Mouse (Mus musculus) forebrain, embryonic 13.5 days (tissue): ENCODE data around the gene Ttc7. TPM values are rescaled to one million over a fixed set of nuclear protein-coding genes. Genes with fewer than 3 reads are reported as not detected.

Source experiments
- ATAC-seq: fragments of 200-750 bp; cut with Nextera tagmentation; 2 replicates; pipeline ENCODE4 v1.8.0; 2017
- H3K27ac ChIP-seq: fragments of 300-500 bp; sonication (generic); 2 replicates; pipeline ENCODE4 v1.5.1; 2015; ENCODE audit warnings: inconsistent platforms, mild to moderate bottlenecking, moderate library complexity
- H3K27me3 ChIP-seq: fragments of 300-500 bp; sonication (generic); 2 replicates; pipeline ENCODE4 v1.6.1; 2015; ENCODE audit warnings: mild to moderate bottlenecking, inconsistent platforms
- H3K36me3 ChIP-seq: fragments of 300-500 bp; sonication (generic); 2 replicates; pipeline ENCODE4 v1.6.1; 2015; ENCODE audit warnings: mild to moderate bottlenecking, inconsistent platforms; ENCODE audit not compliant: poor library complexity, severe bottlenecking
- H3K4me1 ChIP-seq: fragments of 300-500 bp; sonication (generic); 2 replicates; pipeline ENCODE4 v1.6.1; 2015; ENCODE audit warnings: inconsistent platforms
- H3K4me2 ChIP-seq: fragments of 300-500 bp; sonication (generic); 2 replicates; pipeline ENCODE4 v1.6.1; 2015; ENCODE audit warnings: inconsistent platforms, mild to moderate bottlenecking, moderate library complexity
- H3K4me3 ChIP-seq: fragments of 300-500 bp; sonication (generic); 2 replicates; pipeline ENCODE4 v1.5.1; 2015; ENCODE audit warnings: mild to moderate bottlenecking, inconsistent platforms
- H3K9ac ChIP-seq: fragments of 300-500 bp; sonication (generic); 2 replicates; pipeline ENCODE4 v1.6.1; 2015; ENCODE audit warnings: mild to moderate bottlenecking, inconsistent platforms
- H3K9me3 ChIP-seq: fragments of 300-500 bp; sonication (generic); replicated peaks from 2 replicates; pipeline ENCODE4 v1.6.1; 2016; ENCODE audit warnings: inconsistent platforms
- WGBS: fragments of 180-500 bp; shearing (Covaris S2); methylation state at CpG from one replicate; pipeline ENCODE4 v1.1.7; 2015; 5-methylcytosine and 5-hydroxymethylcytosine counted together
- polyA plus RNA-seq: library from polyadenylated mRNA; unstranded; fragments of >200 nt; fragmentation: Nextera tagmentation; extraction: Ambion mirVana; gene quantifications from 2 replicates; pipeline ENCODE4 v1.2.1, GENCODE M21; 2015

Gene Ttc7
- polyA plus RNA-seq, 1 experiment from 2014 or later = 5.1 TPM

DNA sequence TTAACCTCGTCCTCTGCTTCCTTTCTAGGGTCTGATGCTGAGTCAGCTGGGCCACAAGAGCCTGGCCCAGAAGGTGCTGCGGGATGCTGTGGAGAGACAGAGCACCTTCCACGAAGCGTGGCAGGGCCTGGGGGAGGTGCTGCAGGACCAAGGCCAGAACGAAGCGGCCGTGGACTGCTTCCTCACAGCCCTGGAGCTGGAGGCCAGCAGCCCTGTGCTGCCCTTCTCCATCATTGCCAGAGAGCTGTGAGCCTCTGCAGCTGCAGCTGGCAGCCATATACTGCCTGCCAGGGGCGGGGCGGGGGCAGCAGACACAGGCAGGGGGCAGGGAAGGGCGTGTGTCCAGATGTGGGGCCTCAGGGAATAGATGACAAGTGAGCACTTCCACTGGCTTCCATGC lies 97.1 kb downstream of the Ttc7 start:
- no peaks in the 10 kb centered on the region for H3K36me3 ChIP-seq
- H3K4me1 ChIP-seq = peaks cover 34% of the 10 kb centered on the region
- no peak overlapping the region for H3K9ac ChIP-seq
- no peak for ATAC-seq
- H3K27ac ChIP-seq = peak overlapping the region; percentile 70
- H3K4me3 ChIP-seq = no peak overlapping the region
- H3K4me2 ChIP-seq = no peak overlapping the region
- H3K27me3 ChIP-seq = no peaks in the 10 kb centered on the region
- H3K9me3 ChIP-seq = no peaks in the 10 kb centered on the region
- WGBS = 62% methylated on average over 10 of the region's 10 CpGs

GRCm38 (mm10) chr17:87380681-87381080 lies 98.0 kb downstream of the Ttc7 start:
- no peak overlapping the region for H3K4me3 ChIP-seq
- ATAC-seq = no peak
- no peaks in the 10 kb centered on the region for H3K27me3 ChIP-seq
- H3K36me3 ChIP-seq = no peaks in the 10 kb centered on the region
- 90% methylated on average over 9 of the region's 9 CpGs for WGBS
- no peaks in the 10 kb centered on the region for H3K9me3 ChIP-seq
- H3K9ac ChIP-seq = no peak overlapping the region
- H3K27ac ChIP-seq = no peak overlapping the region
- H3K4me1 ChIP-seq = peaks cover 34% of the 10 kb centered on the region
- no peak overlapping the region for H3K4me2 ChIP-seq

DNA sequence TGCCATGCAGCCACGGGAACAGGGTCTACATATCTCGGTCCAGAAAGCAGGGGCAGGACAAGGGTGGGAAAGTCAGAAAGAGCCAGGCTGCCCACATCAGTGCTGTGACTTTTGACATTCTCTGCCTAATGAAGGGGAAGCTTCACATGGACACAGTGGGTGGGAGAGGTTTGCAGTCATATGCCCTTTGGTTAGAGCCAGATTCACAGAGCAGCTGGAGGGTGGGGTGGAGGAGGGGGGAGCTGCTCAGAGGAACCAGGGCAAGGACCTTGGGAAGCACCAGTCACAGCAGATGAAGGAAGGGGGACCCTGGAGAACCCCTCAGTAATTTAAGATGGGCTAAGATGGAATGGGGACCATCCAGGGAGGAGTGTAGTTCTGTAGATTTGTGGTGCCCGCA lies 103.1 kb downstream of the Ttc7 start:
- H3K36me3 ChIP-seq = no peaks in the 10 kb centered on the region
- WGBS = 77% methylated on average over 3 of the region's 3 CpGs
- no peak for ATAC-seq

DNA sequence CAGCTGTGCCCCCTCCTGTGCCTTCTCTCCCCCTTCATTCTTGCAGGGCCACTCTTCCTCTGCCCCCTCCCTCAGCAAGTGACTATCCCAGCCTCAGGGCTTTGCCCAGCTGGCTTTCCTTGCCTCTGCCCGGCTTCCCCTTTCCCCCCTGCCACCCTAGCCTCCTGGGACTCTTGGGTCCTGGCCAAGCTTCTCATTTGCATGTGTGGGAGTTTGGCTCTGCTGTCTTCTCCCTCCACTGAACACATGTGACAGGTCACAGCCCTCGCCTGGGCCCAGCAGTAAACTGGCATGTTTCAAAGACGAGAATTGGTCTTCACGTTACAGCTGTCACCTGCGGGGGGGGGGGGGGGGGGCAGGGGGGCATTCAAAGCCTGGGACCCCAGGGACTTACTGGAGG lies 104.4 kb downstream of the Ttc7 start:
- Histone ChIP-seq H3K27ac (no peak overlapping the region), H3K9ac (no peak overlapping the region), H3K4me3 (no peak overlapping the region), H3K4me1 (peaks cover 12% of the 10 kb centered on the region), H3K4me2 (no peak overlapping the region), H3K9me3 (no peaks in the 10 kb centered on the region), H3K27me3 (no peaks in the 10 kb centered on the region), H3K36me3 (no peaks in the 10 kb centered on the region)
- 8% methylated on average over 3 of the region's 5 CpGs for WGBS
- ATAC-seq = peak; percentile 60

More for the DNA sequence above, 103.1 kb downstream of the Ttc7 start:
- no peak overlapping the region for H3K4me3 ChIP-seq
- peaks cover 7% of the 10 kb centered on the region for H3K4me1 ChIP-seq
- no peaks in the 10 kb centered on the region for H3K9me3 ChIP-seq
- H3K4me2 ChIP-seq = no peak overlapping the region
- H3K9ac ChIP-seq = no peak overlapping the region
- H3K27me3 ChIP-seq = no peaks in the 10 kb centered on the region
- H3K27ac ChIP-seq = no peak overlapping the region

DNA sequence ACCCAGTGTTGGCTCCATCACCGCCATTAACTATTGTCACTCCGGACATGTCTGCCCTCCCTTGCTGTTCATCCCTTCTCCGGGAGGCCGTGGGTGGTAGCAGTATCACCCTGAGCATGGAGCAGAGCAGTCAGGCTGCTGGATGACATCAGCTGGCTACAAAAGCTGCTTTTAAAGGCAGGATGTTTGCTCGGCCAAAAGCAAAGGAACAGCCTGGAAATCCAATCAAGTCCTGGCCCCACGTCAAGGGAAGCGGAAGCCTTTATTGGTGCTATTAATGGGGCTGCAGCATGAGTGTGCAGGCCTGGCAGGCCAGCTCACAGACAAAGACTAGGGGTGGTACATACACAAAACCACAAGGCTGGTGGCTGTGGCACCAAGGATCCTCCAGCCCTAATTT lies 108.6 kb downstream of the Ttc7 start:
- Histone ChIP-seq H3K4me3 (no peak overlapping the region), H3K36me3 (no peaks in the 10 kb centered on the region), H3K27me3 (no peaks in the 10 kb centered on the region), H3K27ac (no peak overlapping the region), H3K9ac (no peak overlapping the region), H3K9me3 (no peaks in the 10 kb centered on the region), H3K4me2 (no peak overlapping the region), H3K4me1 (peaks cover 12% of the 10 kb centered on the region)
- no peak for ATAC-seq
- WGBS = 50% methylated on average over 7 of the region's 7 CpGs

DNA sequence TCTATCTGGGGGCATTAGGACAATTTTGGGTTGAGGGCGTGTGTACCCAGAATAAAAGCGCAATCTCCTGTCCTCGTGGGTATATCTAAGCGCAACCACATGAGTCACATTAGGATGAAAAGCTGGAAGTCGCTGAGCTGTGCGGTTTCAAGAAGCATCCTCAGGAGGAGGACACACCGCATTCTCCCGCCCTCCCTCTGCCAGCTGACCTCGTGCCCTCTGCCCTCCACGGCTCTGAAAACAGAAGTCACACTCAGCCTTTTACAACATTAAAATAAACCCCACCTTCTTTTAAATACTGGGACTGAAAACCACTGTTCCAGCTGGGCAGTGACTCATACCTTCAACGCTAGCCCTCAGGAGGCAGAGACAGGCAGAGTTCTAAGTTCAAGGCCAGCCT lies 114.4 kb downstream of the Ttc7 start:
- no peak overlapping the region for H3K9ac ChIP-seq
- H3K36me3 ChIP-seq = no peaks in the 10 kb centered on the region
- no peaks in the 10 kb centered on the region for H3K4me1 ChIP-seq
- no peaks in the 10 kb centered on the region for H3K27me3 ChIP-seq
- no peak overlapping the region for H3K4me2 ChIP-seq
- no peak overlapping the region for H3K27ac ChIP-seq
- H3K9me3 ChIP-seq = no peaks in the 10 kb centered on the region
- no peak for ATAC-seq
- WGBS = 84% methylated on average over 11 of the region's 11 CpGs
- no peak overlapping the region for H3K4me3 ChIP-seq

DNA sequence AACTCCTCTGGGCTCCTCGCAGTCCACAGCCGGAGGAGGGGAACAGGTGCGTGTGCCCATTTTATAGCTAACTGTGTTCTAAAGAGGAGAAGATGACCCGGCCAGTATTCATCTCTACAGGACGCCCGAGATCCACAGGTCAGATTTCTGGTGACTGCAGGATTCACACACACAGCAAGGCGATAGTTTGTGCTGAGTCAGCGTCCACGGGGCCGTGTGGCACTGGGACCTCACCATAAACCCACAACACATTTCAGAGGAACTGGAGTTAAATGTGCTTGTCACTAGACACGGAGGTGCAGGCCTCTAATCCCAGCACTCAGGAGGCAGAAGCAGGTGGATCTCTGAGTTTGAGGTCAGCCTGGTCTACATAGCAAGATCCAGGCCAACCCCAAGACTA lies 119.8 kb downstream of the Ttc7 start:
- Histone ChIP-seq H3K4me1 (no peaks in the 10 kb centered on the region), H3K4me3 (no peak overlapping the region), H3K9ac (no peak overlapping the region), H3K9me3 (no peaks in the 10 kb centered on the region), H3K36me3 (no peaks in the 10 kb centered on the region), H3K27ac (no peak overlapping the region), H3K4me2 (no peak overlapping the region), H3K27me3 (no peaks in the 10 kb centered on the region)
- no peak for ATAC-seq
- WGBS = 88% methylated on average over 11 of the region's 11 CpGs

DNA sequence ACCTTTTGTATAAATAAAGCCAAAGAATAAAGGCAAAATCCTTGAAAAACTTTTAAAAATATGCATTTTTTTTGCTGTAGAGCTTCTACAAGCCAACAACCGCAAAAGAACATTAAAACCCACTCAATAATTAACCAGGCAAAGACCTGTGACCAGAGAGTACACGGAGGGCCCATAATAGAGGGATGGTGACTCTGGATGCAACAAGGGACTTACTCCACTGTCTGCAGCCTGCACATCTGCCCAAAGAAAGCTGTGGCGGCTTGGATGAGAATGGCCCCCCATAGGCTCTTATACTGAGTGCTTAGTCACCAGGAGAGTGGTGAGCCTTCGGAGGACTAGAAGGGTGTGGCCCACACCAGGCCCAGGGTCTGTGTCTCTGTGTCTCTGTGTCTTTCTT lies 120.8 kb downstream of the Ttc7 start:
- 76% methylated on average over 4 of the region's 4 CpGs for WGBS
- Histone ChIP-seq H3K27ac (no peak overlapping the region), H3K4me3 (no peak overlapping the region), H3K36me3 (no peaks in the 10 kb centered on the region), H3K4me1 (no peaks in the 10 kb centered on the region), H3K4me2 (no peak overlapping the region), H3K9me3 (no peaks in the 10 kb centered on the region), H3K27me3 (no peaks in the 10 kb centered on the region), H3K9ac (no peak overlapping the region)
- no peak for ATAC-seq

DNA sequence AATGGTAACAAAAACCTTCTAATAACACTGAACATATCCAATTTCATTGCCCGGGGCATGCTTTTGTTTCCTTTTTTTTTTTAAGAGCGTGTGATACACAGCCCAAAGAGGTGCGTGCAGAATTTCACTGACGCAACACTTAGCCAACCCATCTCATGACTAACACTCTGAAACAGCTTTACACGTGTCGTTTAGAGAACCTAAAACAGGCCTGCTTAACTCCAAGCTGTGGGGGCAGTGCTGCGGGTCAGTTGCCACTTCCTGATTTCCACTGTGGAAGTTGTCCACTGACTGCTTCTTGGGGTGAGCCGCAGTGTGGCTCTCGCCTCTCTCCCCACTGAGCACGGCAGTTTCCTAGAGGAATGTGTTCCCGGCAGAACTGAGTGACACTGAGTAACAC lies 122.9 kb downstream of the Ttc7 start:
- Histone ChIP-seq H3K36me3 (no peaks in the 10 kb centered on the region), H3K9ac (no peak overlapping the region), H3K27me3 (no peaks in the 10 kb centered on the region), H3K9me3 (no peaks in the 10 kb centered on the region), H3K4me3 (no peak overlapping the region), H3K4me1 (no peaks in the 10 kb centered on the region), H3K27ac (no peak overlapping the region), H3K4me2 (no peak overlapping the region)
- WGBS = 76% methylated on average over 11 of the region's 11 CpGs
- ATAC-seq = no peak

DNA sequence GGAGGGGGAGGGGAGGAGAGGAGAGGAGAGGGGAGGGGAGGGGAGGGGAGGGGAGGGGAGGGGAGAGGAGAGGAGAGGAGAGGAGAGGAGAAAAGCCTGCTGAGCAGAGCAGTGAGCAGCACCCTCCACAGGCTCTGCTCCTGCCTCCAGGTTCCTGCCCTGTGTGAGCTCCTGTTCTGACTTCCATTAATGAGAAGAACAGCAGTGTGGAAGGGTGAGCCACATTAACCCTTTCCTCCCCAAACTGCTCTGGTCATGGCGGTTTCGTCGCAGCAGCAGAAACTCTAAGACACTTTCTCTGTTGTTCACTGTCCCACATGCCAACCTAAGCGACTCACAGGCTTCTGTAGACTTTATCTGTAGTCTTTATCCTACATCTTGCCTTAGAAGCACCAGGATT lies 124.0 kb downstream of the Ttc7 start:
- WGBS = 89% methylated on average over 4 of the region's 4 CpGs
- ATAC-seq = no peak
- no peaks in the 10 kb centered on the region for H3K36me3 ChIP-seq
- no peaks in the 10 kb centered on the region for H3K9me3 ChIP-seq
- no peak overlapping the region for H3K9ac ChIP-seq
- H3K4me2 ChIP-seq = no peak overlapping the region
- H3K27me3 ChIP-seq = no peaks in the 10 kb centered on the region
- no peak overlapping the region for H3K4me3 ChIP-seq
- H3K4me1 ChIP-seq = no peaks in the 10 kb centered on the region
- no peak overlapping the region for H3K27ac ChIP-seq

DNA sequence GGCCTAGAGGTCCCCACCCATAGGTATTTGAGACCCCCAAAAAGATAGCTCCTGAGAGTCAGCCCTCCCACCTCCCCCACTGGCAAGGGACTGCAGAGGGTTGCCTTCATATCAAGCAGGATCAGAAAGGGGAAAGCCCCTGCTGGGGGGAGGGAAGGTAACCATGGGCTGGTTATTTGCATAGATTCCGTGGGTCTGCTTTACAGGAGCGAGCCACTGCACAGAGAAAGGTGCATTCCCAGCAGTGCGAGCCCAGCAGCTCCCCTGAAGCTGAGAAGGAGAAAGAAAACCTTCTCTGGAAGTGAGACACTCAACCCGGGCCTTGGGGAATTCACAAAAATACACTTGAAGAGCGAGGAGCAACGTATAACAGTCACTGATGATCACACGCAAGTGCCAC lies 135.4 kb downstream of the Ttc7 start:
- Histone ChIP-seq H3K27me3 (no peaks in the 10 kb centered on the region), H3K27ac (no peak overlapping the region), H3K9me3 (no peaks in the 10 kb centered on the region), H3K4me1 (no peaks in the 10 kb centered on the region), H3K9ac (no peak overlapping the region), H3K36me3 (0 out of 2 replicates have a peak, but pooled peaks cover 4% of the 10 kb centered on the region), H3K4me3 (no peak overlapping the region), H3K4me2 (no peak overlapping the region)
- 84% methylated on average over 7 of the region's 7 CpGs for WGBS
- no peak for ATAC-seq

DNA sequence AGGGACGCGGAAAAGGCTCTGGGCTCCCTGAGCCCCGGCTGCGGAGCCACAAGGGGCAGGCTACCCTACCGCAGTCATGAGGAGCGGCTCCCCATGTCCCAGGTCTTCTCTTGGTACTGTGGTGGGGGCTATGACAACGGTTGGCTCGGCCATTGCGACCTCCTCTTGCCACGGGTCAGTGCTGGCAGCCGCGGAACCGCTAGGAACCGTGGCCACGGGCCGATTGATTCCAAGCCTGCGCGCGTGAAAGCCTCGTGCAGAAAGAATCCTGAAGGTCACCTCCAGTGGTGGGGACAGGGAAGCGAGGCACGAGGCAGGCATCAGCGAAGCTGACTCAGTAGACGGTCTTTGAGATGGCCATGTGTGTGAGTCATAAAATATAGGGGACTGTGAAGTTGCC lies 144.8 kb downstream of the Ttc7 start, which contains the start of gene Stpg4:
TSS of gene Stpg4 (minus strand) at position 231 of the 400 bp plus-strand sequence.
- Histone ChIP-seq H3K4me2 (no peak within 1 kb of the TSS; the same call in 1 of the 2 replicates), H3K4me3 (no peak within 1 kb of the TSS), H3K36me3 (peaks cover 39% of the 10 kb centered on the region), H3K27ac (no peak within 1 kb of the TSS), H3K9me3 (no peaks in the 10 kb centered on the region), H3K27me3 (no peaks in the 10 kb centered on the region), H3K4me1 (peaks cover 3% of the 10 kb centered on the region; the same call in 1 of the 2 replicates), H3K9ac (no peak within 1 kb of the TSS)
- ATAC-seq = no peak
- 49% methylated on average over 24 of the region's 24 CpGs for WGBS

GRCm38 (mm10) chr17:87429431-87429830 lies 146.7 kb downstream of the Ttc7 start:
- no peak overlapping the region for H3K9ac ChIP-seq
- H3K4me1 ChIP-seq = peaks cover 3% of the 10 kb centered on the region; the same call in 1 of the 2 replicates
- H3K9me3 ChIP-seq = no peaks in the 10 kb centered on the region
- H3K4me2 ChIP-seq = no peak overlapping the region
- no peak for ATAC-seq
- H3K4me3 ChIP-seq = no peak overlapping the region
- H3K27me3 ChIP-seq = no peaks in the 10 kb centered on the region
- no peak overlapping the region for H3K27ac ChIP-seq
- 85% methylated on average over 3 of the region's 3 CpGs for WGBS
- peaks cover 54% of the 10 kb centered on the region for H3K36me3 ChIP-seq
